Comparison of ENCODE assay signal across 34 mouse cellular contexts in the genomic region with DNA sequence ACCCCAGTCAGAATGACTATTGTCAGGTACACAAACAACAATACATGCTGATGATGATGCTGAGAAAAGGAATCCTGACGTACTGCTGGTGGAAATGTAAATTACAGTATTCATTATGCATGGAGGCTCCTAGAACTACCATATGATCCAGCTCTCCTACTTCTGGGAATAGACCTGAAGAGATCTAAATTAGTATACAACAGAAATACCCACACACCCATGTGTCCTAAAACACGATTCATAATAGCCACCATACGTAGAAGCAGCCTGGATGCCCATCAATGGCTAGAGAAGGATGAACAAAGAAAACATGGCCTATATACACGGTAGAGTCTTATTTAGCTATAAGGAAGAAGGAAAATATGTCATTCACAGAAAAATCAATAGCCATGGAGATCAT.
"Had no signal": no experiment of that assay in that cellular context is flagged by ENCODE, and none has a peak within 500 bp of the region (broad histone marks: within the 10 kb centered on the region; RNA-seq: fewer than 3 reads in every experiment).

No protein-coding gene starts in this region.

- H3K27ac ChIP-seq: heart, embryonic 10.5 days; heart, embryonic 13.5 days; heart, embryonic 15.5 days; hindbrain, embryonic 10.5 days; hindbrain, embryonic 12.5 days; hindbrain, embryonic 13.5 days; hindbrain, embryonic 14.5 days; hindbrain, embryonic 15.5 days; hindbrain, postnatal 0 days; intestine, embryonic 15.5 days; kidney, embryonic 15.5 days; kidney, postnatal 0 days; layer of hippocampus, adult 2 months had no signal

- ATAC-seq: hindbrain, embryonic 16.5 days; hindbrain, postnatal 0 days; inflammation-experienced regulatory T-cells, adult 6 months; intestine, embryonic 15.5 days; intestine, embryonic 16.5 days; intestine, postnatal 0 days had no signal

- DNase-seq: heart, postnatal 10 days; heart, postnatal 14 days; heart, postnatal 36 days; heart, postnatal 4 days; kidney, adult 11 months; kidney, adult 18-20 months; kidney, adult 2 months; kidney, adult 8-10 months; kidney, adult 9 months; kidney, postnatal 10 days; kidney, postnatal 14 days; kidney, postnatal 25 days; kidney, postnatal 36 days; kidney, postnatal 4 days; layer of hippocampus, adult 9-11 months; layer of hippocampus, postnatal 36 days had no signal

- H3K4me3 ChIP-seq: heart, embryonic 10.5 days; heart, embryonic 12.5 days; heart, embryonic 13.5 days; heart, embryonic 15.5 days; hindbrain, embryonic 10.5 days; hindbrain, embryonic 12.5 days; hindbrain, embryonic 13.5 days; hindbrain, embryonic 15.5 days; intestine, embryonic 15.5 days; kidney, embryonic 15.5 days; layer of hippocampus, adult 2 months had no signal
